Mouse (Mus musculus): Measurements from ENCODE around the gene Mrpl40.

DNA sequence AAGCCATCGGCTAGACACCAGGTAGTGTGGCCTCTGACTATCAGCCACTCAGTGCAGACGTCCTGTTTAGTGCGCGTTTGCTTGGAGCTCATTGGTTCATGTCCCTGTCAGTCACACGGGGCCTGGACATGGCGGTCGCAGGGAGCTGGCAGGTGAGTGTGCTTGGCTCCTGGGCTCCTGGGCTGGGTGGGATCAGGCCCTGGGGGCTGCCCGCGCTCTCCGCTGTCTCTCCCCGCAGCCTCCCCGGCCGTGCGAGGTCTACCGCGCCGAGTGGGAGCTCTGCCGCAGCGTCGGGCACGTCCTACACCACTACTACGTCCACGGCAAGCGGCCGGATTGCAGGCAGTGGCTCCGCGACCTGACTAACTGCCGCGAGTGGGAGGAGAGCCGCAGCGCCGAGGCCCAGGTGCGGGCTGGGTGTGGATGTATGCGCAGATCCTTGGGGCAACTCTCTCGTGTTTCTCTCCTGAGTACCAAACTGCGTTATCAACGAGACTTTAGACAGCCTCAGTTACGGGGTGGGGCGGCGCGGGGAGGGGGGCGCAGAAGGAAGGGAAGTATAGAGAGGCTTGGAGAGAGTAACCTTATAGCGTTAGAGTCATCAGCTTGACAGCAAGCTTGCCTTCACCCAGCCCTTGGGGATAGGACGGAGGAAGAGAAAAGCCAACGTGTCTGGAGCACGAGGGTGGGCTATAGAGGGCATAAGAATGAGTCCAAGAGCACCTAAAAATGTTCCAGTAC, 40.0 kb downstream of the Mrpl40 start, which contains the start of the genes 2510002D24Rik and Gm28539:
- TF ChIP-seq POLR2A (IDR thresholded peaks at IDR 0.05; ENCODE audit: low read depth, low read length) (peak; percentile 84), CTCF (conservative IDR thresholded peaks at IDR 0.05; ENCODE audit: insufficient read depth, insufficient read length, low read depth, low read length) (no peak)
